Mouse (Mus musculus) cerebellum, adult 2 months (tissue): Measurements from ENCODE around the gene Lss.

Experiments used
- CTCF ChIP-seq: fragments of 200-500 bp; IDR thresholded peaks from 2 replicates; pipeline ENCODE4 v1.5.1; 2011; ENCODE audit warnings: low read depth, mild to moderate bottlenecking, control low read depth, low read length, moderate library complexity, borderline replicate concordance; ENCODE audit not compliant: insufficient read depth
- POLR2A ChIP-seq: fragments of 200-500 bp; IDR thresholded peaks from 2 replicates; pipeline ENCODE4 v1.6.1; 2011; ENCODE audit warnings: low read length, control low read depth, borderline replicate concordance; ENCODE audit not compliant: insufficient read depth

GRCm38 (mm10) chr10:76551556-76551955 lies 20.2 kb downstream of the Lss start:
- TF ChIP-seq CTCF (no peak), POLR2A (no peak)
